Mouse (Mus musculus) cerebellum, postnatal 36 days (tissue): ENCODE measurements at regions not wholly inside any gene's neighbourhood (a gene's known extent, or its start where the extent isn't known, plus 50 kb on each side); places are given as distances from the start of the nearest gene placed in this dataset.
A peak's percentile ranks its signal among the peaks of the same experiment; 100 is the strongest.
"Not testable (repeated sequence)": the region's sequence is repeated elsewhere in the genome, so short reads cannot be mapped to it uniquely, and the experiment has no call there.

Experiments
- DNase-seq, 2 experiments: peaks; one replicate each; pipeline ENCODE4 v3.0.0; 2021 to 2022; ENCODE audit warnings: mixed read lengths in 2 of 2

GRCm38 (mm10) chr5:67487965-67488409, 59.9 kb upstream of the Bend4 start:
- no peak for DNase-seq

DNA sequence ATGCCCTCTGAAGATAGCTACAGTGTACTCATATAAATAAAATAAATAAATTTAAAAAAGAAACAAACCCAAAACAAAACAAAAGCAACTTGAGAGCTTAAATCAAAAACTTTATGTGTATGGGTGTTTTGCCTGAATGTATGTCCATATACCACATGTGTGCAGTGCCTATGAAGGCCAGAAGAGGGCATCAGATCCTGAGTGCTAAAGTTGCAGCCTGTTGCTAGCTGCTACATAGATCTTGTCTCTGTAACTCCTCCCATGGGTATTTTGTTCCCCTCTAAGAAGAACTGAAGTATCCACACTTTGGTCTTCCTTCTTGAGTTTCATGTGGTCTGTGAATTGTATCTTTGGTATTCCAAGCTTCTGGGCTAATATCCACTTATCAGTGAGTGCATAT, 62.6 kb upstream of the Bend4 start:
- DNase-seq = not testable (repeated sequence)

DNA sequence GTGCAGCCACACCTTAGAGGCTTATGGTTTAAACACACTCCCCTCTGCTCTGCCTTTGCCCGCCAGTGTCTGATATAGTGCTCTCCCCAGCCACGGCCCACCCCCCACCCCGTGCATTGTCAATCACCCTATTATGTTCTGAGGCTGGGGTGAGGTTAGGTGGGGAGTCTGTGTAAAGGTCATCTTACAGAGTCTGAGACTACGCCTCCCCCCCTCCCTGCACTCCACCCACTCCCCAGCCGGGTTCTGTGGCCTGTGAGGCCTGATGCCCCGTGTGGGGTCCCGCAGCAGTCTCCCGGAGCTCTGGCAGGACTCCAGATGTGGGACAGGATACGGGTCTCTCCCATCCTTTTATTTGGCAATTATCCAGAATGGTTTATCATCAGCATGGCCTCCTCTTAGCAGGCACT, 64.8 kb upstream of the Bend4 start:
- no peak for DNase-seq

- no peak for DNase-seq
These were observed 68.6 kb upstream of the Bend4 start for GRCm38 (mm10) chr5:67496710-67497109.

DNA sequence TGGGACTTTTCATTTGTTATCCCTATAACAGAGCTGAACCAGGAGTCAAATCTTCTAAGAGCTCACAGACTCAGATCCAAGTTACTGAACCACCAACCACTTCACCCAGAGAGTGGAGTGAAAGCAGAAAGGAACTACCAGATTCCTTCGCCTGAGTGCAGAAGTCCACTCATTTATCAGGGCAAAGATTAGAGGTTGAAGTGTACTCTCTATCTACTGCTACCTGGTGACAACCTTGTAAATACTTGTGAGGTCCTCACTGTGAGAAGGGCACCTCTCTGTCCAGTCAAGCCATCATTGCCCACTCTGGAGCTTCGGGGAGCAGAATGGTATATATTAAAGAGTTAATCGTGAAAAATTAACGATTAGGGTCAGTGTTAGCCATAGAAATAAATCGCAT, 87.4 kb upstream of the Shisa3 start:
- no peak for DNase-seq

DNA sequence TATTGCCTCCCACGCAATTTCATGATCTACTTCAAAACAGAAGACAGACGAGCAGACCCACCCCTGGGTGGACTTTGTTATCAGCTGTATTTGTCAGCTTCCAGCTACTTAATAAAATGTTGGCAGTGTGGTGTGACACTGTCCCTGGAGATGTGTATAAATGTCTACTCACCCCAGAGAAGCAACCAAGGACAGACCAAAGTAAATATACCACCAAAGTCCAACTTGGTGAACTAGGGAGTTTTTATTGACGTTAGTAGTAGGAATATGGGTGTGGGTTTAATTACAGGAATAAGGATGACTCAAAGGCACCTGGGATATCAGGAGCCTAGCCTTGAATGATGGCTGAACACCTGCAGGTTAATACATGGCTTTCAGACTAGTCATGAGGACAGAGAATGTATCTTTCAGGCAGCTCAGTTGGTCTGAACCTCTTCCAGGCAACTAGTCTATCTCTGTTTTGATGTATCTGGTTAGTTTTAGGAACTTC, 86.2 kb upstream of the Shisa3 start:
- no peak for DNase-seq

DNA sequence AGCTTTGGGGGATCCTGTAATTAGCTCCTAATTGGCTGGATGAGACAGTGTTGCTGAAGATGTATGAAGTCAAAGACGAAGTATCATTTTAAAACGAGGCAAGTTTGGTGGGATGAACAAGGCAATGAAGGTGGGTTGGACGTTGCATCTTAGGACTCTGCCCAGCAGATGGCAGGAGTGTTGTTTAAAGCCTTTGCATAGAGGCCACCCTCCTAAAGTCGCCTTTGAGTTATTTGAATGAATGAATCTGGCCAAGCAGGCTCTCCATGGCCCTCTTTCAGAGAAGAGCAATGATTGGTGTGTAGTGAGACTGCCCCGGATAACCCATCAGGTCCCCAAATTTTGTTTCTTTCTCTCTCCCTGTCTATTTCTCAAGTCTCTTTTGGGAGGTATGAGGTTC, 77.5 kb upstream of the Shisa3 start:
- no peak for DNase-seq

DNA sequence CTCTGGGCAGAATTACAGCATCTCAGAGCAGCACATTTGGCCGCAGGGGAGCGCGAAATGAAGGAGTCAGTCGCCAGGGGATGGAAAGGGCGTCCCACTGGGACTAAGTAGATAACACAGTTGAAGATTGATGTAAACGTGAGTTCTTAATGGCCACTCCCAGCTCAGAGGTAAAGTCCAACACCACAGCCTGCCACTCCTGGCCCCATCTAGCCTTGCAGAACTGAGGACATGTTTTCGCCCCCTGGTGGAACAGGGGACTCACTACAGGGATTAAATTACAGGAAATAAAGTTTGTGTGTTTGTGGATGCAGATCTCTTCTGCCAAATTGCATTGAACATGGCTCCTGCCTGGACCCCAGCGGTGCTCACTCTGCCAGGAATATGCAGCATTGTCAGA, 76.7 kb upstream of the Shisa3 start:
- peak in 1 of 2 experiments; percentile 6 for DNase-seq

DNA sequence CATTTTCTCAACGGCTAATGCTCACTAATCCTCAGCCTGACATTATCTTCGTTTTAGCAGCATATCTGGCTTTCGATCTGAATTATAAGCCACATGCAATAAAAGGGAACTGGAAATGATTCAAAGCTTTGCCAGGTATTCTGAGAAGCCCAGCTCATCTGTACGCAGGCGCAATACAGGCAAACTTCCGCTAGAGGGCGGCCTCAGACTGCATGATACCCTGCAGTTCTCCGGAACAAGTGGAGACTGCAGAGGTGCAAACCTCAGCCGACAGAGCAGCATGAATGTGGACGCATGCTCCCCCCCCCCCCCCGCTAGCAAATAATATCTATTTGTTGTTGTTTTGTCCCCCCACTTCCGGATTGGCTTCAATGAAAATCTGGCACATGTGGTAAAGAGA, 75.3 kb upstream of the Shisa3 start:
- peak; percentile 79 to 83 for DNase-seq

DNA sequence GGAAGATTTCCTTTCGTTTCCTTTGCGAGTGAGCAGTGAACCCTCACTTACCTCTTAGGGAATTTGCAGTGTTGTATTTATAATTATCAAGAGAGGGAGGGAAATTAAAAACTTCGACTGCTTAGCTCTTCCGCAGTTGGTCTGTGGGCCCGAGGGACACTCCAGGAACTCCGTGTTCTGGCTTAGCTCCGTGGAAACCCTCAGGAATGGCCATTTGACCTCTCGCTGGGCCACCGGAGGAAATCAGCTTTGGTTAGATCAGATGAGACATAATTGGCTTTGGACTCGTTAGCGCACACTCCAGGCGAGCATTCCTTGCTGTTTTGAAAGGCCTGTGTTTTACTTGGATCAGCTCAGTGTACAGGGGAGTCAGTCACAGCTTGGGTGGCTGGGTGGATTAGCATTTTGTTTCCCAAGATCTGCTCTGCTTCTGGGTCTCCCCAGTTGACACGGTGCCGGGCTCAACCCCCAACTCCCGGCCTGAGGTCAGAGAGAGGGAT, 74.9 kb upstream of the Shisa3 start:
- peak in 1 of 2 experiments; percentile 10 for DNase-seq

DNA sequence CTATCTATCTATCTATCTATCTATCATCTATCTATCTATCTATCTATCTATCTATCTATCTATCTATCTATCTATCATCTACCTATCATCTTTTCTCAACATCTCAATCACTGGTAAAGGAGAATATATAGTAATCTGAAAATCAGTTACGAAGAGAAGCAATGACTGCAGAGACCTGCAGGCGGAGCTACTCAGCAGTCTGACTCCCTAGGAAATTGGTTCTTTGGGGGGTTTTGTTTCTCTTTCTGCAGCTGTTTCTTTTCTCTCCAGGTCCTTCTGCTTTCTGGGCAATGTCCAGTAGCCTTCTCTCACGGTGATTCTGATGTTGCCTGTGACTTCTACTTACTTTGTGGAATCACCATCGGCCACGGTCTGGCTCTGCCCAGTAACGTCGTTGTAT, 73.6 kb upstream of the Shisa3 start:
- no peak for DNase-seq

DNA sequence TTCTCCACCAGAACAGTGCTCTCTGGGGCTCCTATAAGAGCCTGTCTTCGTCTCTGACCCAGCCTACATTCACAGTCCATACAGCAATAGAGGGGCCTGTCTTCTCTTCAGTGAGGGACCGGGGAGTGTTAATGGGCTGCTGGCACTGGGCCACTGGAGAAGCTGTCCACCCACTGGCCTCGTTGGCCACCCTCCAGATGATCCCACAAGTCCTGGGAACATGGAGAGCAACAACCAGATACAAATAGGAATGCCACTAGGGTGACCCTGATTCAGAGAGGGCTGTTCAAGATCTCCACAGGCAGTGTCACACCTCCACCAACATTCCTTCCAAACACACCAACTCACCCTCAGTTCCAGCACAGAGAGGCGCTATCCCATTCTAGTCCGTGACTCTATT, 69.7 kb upstream of the Shisa3 start:
- DNase-seq = no peak

DNA sequence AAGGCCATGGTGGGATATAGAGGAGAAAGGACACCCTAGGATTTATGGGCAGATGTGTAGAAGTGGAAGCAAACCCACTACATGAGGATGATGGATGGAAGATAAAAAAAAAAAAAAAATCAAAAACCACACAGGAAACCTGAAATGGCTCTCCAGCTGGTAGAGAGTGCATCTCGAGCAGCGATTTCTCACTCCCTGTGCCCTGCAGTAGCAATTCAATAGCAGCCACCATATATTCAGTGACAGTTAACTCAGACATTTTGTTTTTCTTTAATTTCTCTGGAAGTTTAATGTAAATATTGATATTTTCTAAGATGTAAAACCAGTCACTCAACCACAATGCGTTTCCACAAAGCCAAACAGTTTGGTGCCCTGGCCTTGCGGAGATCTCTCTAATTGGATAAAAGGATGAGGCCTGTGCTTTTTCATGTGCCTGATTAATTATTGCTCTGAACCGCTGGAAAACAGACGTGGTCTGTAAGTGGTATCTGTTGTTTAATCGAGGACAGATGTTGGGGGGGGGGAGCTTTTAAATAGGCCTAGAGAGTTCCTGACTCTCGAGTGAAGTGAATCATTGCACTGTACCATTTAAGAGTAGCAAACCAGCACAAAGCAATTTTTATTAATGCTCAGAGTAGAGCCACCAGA, 68.0 kb upstream of the Shisa3 start:
- no peak for DNase-seq

- DNase-seq = no peak
These were observed 65.8 kb upstream of the Shisa3 start for GRCm38 (mm10) chr5:67541867-67542266.

- DNase-seq = no peak
These were observed 63.6 kb upstream of the Shisa3 start for GRCm38 (mm10) chr5:67544028-67544589.

GRCm38 (mm10) chr5:67550257-67550656, 57.4 kb upstream of the Shisa3 start:
- DNase-seq = no peak

DNA sequence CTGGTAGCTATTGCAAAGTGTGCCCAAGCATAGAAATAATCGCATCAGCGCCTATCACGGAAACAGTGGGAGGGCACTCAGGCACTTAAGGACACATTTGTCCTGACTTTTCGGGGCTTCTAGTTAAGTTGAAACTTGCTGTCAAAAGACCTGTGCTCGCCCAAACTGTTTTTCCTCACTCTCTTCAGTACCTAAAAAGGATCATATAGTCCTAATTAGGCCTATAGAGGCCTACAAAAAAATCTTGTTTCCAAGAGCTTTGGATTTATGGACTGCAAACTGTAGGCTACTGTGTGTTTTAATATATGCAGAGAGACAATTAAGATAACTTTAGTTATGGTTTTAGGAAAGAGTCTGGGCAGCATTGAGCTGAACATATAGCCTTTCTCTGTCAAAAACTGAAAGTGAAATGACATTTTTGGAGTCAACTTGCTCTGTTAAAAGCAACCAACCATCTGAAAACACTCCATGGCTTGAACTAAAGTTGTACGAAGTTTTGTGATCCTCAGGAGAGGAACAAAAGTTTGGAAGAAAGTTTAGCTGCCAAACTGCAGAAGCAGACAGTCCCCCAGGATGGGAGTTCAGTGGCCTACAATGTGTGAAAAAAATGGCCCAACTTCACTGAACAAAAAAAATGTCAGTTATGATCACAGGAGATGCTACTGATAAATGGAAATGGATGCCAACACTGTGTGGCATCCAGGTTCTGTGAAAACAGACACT, 55.9 kb upstream of the Shisa3 start:
- DNase-seq = no peak

GRCm38 (mm10) chr5:67552865-67553264, 54.8 kb upstream of the Shisa3 start:
- no peak for DNase-seq
